Mouse (Mus musculus) ovary, adult 18-20 months (tissue): Measurements from ENCODE around the gene Prkca.

Experiments used
- DNase-seq: peaks from one replicate; pipeline ENCODE4 v3.0.0; 2022; ENCODE audit warnings: low spot score, mixed read lengths

The Prkca gene

DNA sequence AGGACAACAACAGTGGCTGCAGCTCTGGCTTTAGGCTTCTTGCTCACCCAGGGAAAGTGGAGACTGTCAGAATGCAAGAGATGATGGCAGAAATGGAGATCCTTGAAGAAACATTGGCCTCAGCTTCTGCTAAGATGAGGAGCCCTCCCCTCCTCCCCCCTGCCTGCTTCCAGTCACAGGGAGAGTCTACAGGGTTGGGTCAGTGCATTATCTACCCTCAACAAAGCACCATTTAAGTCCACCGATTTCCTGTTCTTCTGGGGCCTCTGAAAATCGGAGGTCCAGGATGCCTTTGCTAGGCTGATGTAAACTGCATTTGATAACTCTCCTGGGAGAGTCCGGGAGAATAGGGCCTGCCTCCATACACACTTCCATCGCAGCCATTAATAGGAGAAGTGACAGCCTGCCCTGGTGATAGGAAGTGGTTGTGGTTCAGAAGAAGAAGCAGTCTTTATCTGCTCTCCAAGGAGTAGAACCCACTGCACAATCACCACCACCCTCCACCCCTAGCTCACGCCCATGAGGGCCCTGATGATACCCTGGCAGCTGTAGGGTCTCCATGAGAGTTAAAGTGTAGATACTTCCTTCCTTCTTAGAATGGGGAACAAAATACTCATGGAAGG lies 108.5 kb downstream of the Prkca start:
- DNase-seq, result no peak

DNA sequence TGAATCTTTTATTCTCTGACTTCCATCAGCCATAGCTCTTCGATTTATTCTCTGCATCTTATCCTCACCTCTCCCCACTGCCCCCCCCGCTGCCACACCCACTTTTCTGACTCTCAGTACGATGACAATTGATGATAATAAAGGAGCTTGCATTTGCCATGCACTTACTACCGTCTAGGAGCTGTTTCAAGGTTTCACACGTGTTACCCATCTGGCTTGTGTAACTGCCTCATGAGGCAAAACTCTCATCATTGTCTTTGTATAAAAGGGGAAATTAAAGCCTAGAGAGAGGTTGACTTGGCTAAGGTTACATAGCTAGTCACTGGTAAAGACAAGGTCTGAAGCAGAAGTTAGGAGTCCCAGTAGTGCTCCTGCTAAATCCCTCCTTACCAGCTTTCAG lies 110.7 kb downstream of the Prkca start:
- DNase-seq, result no peak

DNA sequence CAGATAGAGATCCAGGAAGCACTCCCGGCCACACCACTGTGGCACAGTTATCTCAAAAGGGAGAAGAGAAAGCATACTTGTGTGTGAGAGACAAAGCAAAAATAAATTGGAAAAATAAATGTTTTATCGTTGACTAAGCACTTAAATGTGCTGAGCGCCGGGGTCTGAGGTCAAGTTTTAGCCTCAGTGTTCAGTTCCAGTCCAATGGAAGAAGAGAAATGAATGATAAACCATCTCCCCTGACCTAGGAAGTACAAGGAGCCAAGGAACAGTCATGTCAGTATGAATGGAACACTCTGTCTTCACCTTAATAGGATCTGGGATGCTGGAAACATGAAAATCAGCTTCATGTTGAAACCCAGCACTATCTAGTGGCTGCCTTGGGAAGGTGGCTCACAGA lies 113.6 kb downstream of the Prkca start:
- no peak for DNase-seq

DNA sequence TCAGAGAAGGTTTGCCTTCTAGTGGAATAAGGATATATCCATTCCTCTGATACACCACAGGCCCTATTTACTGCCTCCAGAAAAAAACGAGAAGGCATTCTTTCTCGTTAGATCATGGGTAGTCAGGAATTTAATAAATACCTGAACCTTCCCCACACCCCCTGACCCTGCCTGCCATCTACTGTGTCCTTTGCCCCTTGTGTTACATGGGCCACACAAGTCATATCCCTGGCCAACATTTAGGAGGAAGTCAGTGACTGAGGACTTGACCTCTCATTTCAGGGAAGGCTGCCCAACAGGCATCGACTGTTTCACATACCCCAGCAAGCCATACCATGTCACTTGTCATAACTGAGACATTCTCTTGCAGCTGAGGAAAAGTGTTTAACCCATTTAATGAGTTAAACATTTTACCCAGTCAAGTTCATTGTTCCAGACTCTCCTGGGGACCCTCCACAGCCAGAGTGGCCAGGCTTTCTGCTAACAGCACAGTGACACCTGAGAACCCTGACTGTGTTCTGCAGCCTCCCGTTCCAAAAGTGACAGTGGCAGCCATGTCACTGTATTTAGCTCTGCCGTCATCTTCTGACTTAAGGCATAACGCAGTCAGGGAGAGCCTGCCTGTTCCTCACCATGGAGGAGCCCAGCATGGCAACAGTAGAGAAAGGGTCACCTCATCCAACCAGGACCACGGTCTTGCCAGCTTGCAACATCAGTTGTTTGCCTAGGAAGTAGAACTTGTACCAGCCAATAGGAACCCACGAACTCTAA lies 114.4 kb downstream of the Prkca start:
- DNase-seq, result no peak

DNA sequence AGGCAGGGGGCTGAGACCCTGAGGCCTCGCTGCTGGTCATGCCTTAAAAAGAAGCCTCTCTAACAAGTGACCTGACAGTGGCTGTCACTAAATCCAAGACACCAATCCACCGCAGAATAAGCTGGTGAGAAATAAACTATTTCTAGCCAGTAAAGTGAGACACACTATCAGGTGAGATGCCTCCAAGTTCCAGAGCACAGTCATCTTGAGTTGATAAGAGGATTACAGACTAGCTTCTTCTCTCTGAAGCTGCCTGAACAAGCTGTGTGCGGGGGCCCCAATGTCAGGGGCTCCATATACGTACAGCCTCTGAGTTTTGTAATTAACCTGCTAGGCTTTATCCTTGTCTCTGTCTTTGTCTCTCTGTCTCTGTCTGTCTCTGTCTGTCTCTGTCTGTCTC lies 115.2 kb downstream of the Prkca start:
- DNase-seq, result no peak

DNA sequence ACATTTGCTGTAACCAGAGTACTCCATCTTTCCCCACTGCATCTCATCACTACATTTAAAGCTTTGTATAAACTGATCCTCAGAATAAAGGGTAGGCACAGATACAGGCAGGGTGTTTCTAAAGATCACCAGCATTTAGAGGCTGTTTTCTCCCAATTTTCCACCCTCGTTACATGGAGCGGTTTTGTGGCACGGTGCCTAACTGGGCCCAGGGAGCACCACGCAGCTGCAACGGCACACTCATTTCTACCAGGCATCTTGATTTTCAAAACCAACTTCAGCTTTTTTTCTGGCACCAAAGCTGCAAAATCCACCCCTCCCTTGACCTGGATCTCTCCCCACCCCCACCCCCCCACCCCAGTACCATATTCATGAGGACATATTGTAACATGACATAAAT lies 117.5 kb downstream of the Prkca start:
- no peak for DNase-seq

DNA sequence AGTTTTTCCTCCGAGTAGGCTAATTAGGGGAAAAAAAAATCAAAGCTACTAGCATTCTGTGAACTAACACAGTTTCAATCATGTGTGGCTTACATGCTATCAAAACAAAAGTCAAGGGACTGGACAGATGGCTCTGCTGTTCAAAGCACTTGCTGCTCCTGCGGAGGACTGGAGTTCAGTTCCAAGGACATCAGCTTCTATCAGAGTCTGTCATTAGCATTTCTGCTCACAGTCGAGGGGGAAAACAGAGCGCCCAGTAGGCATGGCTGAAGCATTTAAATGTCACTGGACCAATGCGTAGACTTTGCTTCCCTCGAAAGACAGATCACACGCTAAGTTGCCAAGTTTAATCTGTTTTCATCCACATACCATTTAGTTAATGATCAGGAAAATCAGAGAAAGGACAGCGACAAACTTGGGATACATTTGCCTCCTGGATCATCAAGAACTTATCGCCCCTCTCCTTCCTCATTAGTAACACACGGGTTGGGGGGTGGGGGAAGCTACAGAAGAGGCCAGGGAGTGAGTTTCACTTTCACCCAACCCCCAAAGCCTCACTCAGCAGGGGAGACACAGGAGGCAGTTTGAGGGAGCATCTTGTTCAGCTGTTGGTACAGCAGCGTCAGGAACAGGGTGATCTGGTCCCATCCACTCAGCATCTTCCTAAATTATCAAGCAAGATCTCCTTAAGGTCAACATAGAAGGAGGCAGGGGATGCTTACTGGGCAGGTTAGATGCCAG lies 119.3 kb downstream of the Prkca start:
- no peak for DNase-seq

DNA sequence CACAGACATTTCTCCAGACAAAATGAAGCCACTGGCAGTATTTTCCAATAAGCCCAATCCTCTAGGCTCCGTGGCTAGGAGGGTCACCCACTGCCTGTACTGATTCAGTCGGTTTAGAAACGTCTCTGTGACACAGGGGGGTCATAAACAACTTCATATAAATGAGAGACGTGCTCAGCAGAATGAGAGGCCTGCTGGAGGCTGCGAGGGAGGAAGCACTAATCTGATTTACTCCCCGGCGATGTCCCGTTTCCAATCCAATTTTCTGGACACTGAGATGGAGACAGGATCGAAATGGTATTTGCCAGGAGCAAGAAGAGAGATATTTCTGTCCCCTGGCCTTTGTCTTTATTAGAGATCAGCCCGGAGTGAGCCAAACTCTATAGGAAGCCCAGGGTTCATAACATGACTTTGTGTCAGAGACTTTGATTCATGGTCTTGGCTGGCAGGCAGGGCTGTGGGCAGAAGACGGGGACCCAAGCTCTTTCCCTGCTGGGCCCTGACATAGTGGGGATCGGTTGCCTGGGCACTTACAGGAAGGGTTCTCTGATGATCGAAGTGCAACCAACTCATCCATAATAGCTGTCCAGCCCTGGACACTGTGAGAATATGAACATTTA lies 120.0 kb downstream of the Prkca start:
- DNase-seq, result no peak

DNA sequence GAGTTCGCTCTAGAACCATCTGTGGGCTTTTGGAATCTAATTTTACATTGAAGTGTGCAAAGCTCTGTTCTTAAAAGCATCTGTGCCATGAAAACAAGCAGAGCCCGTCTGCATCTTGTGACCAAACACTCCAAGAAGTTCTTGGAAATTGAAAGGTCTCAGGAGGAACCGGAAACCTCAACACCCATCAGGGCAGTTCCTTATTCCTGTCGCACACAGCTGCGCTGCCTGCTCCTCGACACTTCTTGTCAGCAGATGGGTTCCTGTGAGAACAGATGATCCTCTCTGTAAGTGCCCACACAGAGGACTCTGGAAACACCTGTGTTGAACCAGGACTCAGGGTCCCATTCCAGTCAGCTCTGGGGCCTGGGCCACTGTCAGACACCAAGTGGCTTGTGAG lies 120.6 kb downstream of the Prkca start:
- DNase-seq, result no peak

DNA sequence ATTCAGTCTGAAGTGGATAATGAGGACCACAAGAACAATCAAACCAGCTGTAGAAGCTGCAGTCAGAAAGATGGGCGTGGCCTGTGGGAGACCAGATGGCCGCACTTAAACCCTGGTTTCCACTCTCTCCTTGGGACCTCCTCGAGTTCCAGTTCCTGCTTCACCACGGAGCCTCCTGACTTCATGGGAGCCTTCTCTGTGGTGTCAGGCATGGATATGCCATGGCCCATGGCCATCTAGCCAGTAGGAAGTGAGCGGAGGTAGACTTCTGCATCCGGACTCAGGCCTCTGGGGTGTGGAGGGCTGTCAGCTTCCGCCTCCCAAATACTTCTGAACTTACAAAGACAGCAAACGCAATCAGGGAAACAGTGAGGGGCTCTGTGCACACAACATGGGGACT lies 121.1 kb downstream of the Prkca start:
- no peak for DNase-seq

DNA sequence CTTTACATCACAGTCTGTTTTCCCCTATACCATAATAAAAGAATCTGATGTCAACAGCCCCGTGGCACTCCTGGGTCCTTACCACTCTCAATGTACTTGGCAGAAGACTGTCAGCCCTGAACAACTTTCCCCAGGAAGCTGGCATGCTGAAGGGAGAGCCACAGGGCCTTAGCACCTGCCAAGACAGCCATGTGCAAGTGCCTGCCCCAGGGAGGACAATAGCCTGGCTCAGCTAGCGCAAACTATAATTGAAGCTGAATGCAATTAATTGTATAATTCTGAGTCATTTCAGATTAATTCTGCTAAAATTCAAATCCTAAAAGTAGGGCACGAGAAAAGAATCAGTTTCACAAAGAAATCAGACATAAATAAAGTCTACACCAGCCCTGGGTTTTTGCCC lies 121.7 kb downstream of the Prkca start:
- no peak for DNase-seq

DNA sequence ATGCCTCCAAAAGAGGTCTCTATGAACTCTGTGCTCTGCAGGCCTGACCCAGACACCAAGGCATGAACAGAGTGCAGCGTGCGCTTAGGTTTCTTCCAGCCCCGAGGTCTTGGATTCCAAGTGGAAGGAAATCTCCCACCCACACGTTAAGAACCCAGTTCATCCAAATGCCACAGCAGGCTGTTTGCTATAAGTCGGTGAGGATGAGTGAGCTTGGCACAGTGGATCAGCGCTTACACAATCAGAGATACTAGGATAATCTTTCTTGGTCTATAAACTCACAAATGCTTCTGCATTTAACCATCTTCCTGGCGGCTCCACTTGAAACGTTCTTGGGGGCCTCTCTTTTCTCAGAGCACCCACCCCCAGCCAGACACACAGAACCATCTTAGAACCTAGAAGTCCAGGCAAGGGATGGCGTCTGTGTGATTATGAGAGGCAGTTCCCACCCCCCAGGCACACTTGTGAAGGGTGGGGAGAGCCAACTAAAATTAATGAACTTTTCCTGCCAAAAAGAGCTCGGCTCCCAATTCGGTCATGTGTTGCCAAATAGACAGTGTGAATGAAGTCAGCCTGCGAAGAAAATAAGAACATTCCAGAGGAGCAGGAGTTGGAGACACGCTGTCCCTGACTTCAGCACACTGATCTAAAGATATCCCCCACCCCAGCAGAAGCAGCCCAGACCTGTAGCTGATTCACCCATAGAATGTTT lies 122.4 kb downstream of the Prkca start:
- no peak for DNase-seq

DNA sequence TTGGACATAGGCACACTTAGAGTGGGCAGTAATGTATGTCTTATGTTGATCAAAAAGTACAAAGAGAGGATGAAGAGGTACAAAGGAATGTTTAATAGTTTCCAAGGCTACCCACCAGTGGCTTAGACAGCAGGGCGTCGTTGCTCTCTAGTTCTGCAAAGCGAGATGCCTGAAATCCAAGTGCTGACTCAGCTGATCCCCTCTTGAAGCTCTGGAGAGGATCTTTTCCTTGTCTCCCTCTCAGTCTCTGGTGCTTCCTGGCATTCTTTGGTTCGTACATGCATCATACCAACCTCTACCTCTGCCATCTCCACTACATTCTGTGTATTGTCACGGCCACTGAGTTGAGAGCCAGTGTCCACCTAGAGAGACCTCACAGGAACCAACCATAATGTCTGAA lies 123.1 kb downstream of the Prkca start:
- no peak for DNase-seq

DNA sequence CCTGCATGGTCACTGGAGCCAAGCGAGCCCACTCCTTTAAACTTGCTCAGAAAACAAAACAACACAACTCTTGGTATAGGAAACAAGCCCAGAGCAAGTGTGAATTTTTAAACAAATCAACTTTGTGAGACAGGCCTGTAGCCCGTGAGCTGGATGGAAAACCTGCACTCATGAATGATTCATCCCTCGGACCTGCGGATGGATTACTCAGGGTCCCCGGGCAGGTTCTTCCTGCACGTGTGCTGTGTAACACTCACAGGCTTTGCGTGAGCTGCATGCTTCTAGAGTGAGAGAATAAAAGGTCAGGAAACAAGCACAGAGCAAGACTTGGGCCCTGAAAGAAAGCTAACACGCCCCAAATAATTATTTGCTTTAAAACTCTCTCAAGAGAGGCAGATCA lies 126.7 kb downstream of the Prkca start:
- DNase-seq, result no peak

DNA sequence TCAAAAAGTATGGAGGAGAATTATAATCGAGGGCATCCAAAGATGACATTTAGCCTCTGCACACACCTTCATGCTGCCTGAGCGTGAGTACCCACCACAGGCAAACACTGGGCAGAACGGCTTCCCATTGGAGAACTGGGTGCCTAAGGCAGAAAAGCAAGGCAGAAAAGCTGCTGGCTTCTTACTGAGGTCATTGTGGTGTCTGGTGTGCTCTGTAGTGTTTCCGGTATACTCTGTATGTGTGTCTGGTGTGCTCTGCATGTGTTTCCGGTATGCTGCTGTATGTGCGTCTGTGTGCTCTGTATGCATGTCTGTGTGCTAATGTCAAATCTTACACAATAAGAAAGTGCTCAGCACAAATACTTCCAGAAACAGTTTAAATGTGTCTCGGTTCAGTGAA lies 127.7 kb downstream of the Prkca start:
- no peak for DNase-seq

DNA sequence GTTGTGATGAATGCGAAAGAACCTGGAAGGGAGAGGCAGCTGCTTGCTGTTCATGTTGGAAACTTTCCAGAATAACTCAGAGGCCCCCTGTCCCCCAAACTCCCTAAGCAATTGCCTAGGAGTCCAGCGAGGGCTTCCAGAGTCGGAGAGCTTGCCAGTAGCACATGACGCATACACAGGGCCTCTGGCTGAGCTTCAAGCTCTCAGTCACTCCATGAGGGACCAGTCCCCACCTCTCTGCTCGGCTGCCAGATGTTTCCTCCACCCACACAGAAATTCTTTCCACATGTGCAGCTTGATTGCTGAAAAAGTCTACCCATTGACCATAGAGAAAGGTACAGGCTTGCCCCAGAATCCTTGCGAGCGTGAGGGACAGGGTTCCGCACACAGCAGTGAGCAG lies 128.3 kb downstream of the Prkca start:
- peak; percentile 43 for DNase-seq

DNA sequence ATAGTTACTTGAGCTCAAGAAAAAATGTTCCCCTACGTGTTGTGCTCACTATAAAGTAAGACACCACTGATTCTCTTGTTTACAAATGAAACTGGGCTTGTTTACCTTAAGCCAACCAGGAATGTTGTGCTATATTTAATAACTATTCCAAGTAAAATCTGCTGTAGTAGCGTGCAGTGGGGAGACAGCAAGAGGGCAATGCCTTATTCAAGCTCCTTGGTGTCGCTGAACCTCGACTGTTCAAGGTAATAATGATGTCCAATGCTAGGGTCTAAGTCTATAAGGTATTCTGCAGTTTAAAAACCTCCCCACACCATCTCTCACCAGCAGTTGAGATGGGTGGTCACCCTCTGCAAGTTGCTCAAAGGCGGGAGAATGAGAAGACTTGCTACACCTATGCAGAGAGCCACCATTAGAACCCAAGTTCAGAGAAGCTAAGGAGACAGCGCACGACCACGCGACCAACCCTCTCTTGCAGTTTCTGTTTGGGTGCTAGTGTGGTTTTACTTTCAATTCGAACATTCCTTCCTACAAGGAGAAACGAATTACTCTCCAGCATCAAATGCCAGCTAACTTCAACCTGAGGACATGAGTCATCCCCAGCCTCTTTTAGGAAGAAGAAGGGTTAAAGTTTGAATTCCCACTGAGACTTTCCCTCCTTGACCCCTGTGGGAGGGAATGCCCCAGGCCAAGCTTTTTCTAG lies 129.1 kb downstream of the Prkca start:
- no peak for DNase-seq

DNA sequence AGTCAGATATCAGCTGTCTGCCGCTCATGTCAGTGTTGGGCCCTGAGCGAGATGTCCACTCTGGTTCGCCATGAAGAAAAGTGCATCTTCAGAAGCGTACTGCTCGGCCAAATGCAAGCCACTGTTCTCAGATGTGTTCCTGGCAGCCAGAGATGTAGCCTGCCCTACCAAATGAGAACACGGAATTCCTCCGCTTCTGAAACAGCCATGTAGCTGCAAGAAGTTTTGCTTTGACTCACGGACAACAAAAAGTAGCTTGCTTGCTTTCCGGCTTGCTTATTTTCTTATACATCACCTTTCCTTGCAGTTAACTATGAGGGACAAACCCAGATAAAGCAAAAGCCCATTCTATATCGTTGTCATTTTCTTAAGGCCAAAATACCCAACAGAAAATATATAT lies 129.9 kb downstream of the Prkca start:
- DNase-seq, result no peak

DNA sequence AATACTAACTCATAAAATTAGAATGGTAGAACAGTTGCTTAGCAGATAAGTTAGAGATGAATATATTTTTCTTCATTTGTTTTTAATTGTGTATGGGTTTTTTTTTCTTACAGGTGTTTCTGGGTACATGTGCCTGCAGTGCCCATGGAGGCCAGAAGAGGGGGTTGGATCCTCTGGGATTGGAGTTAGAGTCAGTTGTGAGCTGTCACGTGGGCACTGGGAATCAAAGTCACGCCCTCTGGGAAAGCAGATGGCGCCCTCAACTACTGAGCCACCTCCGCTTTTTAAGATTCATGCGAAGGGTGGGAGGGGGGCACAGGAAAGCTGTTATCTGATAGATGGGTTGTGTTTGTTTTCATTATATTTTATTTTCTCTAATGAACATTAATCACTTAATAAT lies 131.1 kb downstream of the Prkca start:
- no peak for DNase-seq

DNA sequence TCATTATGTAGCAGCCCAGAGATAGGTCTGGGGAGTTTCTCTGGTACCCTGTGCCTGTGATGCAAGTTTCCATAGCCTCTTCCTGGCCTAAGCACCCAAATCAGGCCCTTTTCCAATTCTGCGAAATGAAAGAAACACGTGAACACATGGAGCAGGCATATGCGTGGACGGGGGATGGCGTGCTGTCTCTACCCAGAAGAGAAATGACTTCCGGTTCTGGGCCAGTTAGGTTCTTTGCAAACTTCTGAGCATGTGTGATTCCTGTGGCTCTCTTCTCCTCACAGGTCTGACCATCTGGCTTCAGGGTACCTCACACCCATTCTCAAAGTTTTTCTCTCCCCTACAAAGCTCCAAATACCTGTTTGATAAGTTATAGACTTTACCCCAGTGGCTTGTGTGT lies 131.7 kb downstream of the Prkca start:
- no peak for DNase-seq

DNA sequence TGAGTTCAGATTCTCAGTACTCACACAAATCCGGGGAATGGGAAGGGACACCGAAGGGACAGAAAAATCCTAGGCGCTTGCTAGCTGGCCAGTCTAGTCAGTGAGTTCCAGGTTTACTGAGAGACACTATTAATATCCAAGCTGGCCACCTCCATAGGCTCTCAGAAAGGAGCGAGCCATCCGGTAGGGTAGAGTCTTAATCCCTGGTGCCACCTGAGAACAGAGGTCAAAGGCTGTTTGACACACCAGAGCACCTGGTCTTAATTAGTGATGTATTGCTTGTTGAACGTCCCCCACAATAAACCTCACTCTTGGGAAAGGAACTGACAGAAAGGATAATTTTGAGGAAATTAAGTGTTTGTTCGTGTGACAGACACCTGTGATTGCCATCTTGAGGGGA lies 133.0 kb downstream of the Prkca start:
- no peak for DNase-seq

DNA sequence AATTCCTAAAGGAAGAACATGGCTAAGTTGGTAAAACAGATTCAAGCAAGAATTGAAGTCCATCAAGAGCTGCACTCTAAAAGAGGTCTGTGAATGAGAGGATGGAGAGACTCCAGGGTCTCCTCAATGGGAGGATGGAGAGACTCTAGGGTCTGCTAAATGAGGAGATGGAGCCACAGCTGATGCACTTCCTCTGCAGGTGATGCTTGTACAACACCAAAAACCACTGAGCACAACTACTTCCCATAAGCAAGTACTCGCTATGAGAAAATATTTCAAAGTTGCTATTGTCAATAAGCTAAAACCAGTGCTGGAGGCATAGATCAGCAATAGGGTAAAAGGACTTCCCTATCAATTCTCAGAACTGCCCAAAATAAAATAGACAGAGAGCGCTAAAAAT lies 137.1 kb downstream of the Prkca start:
- no peak for DNase-seq
